Mouse (Mus musculus): ENCODE measurements around the gene Bex3. TPM values are rescaled to one million over a fixed set of nuclear protein-coding genes. Genes with fewer than 3 reads are reported as not detected.

Bex3 gene
- total RNA-seq, 2 experiments from 2014 or later, result 89.5 to 140 TPM

DNA sequence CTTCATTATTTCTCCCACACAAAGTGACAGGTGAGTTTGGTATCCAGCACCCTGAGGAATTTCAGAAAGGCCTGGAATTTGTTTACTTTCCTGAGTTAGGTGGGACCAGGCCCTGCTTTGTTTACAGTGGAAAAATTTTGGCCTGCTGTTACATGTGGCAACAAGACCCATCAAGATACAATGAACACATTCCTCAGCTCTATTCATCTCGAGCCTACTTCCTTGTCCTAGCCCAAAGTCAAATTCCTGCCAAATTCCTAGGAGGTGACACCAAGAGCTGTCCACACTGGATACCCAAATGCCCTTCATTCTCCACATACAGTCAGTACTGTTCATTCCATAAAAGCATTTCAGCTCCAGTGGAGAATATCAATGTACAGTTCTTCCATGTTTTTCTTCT is 36.1 kb downstream of the Bex3 start:
- no peak for DNase-seq (ENCODE audit: low spot score in 2 of 2)

DNA sequence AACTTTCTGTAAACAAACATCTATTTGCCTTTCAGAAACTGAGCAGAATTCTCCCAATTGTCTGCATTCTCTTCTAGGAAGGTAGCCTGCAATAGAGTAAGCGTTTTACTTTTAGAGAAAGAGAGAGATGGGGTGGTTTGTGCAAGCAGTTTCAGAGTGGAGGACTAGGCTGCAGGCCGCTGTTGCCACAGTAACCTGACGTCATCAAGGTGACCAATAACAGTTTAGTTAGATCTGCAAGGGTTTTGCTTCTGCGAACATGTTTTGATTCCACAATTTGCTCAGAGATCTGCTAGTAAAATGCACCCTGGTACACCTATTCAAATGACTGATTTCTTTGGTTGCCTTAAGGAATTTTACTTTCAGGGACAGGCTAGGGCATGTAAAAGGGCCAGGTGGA is 43.2 kb downstream of the Bex3 start:
- no peak for DNase-seq (ENCODE audit: low spot score in 2 of 2)

DNA sequence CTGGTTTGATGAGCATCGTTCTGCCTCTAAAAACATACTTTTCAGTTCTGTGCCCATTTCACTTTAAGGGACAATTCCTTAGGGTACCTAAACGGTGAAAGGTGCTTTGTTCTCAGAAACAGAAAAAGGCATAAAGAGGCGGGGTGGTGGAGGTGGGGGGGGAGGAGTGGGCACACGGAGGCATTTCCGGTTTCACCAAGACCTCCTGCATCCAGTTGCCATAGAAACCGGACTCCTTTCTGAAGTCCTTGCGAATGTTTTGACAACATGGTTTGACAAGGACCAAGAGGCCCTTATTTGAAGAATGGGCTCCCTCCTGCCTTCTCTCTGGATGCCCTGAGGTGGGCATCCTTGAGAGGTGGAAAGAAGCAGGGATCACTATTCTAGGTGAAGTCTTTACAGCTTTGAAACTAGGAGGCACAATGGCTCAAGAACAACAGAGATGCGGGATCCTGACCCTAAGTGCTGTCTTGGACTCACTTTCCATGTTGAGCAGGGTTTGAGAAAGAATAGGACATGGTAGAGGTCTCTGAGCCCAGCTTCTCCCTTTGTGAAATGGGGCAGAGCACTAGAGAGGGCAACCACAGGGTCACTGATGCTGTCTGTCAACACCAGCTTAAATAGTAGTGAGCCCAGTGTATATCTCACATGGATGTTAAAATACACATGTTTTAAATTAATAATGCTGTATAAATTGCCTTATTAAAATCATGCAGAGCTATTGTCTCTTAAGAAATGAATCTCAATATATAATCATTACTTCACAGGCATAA is 43.9 kb downstream of the Bex3 start:
- DNase-seq (ENCODE audit: low spot score in 2 of 2), result no peak

DNA sequence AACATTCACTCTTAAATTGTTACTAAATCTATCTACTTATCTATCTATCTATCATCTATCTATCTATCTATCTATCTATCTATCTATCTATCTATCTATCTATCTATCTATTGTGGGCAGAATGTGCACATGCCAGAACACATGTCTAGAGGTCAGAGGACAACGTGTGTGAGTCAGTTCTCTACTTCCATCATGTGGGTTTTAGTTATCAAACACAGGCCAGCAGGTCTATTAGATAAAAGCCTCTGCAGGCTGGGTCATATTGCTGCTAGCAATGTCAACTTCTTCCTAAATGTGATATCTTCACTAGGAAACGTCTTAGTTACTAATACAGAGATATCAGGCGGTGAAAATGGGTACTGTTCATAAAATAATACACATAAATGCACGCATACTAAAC is 49.9 kb downstream of the Bex3 start:
- DNase-seq (ENCODE audit: low spot score in 2 of 2), result no peak

Other genes with a start within 250 kb of the Bex3 start
- 10 to 100 TPM in 1 of 2 experiments, 1 to 10 TPM in 1; 5.4 to 27.3 TPM for gene Arxes1, start 236.9 kb upstream of the Bex3 start, total RNA-seq (2021)
- gene Bex2, start 202.0 kb upstream of the Bex3 start, total RNA-seq (2021), result 10 to 100 TPM; 25.5 to 28.7 TPM
- not detected for gene Nxf3, start 185.0 kb upstream of the Bex3 start, total RNA-seq (2021)
- 1 to 10 TPM; 5.7 to 6.0 TPM for gene Bex4, start 131.3 kb upstream of the Bex3 start, total RNA-seq (2021)
- 10 to 100 TPM; 35.2 to 41.5 TPM for gene Tceal8, start 97.9 kb upstream of the Bex3 start, total RNA-seq (2021)
- 1 to 10 TPM in 1 of 2 experiments, not detected in 1; 2.3 TPM for gene Tceal5, start 66.4 kb upstream of the Bex3 start, total RNA-seq (2021)
- gene Tceal7, start 55.5 kb upstream of the Bex3 start, total RNA-seq (2021), result not detected
- gene Bex1, start 54.7 kb upstream of the Bex3 start, total RNA-seq (2021), result 10 to 100 TPM; 11.8 to 14.1 TPM
- 100 to 1,000 TPM; 233 to 300 TPM for gene Tceal9, start 25.2 kb upstream of the Bex3 start, total RNA-seq (2021)
- gene Kir3dl1, start 247.7 kb downstream of the Bex3 start, total RNA-seq (2021), result not detected